Mouse (Mus musculus): ENCODE data around the gene Kctd2.
"Not testable (repeated sequence)": the region's sequence is repeated elsewhere in the genome, so short reads cannot be mapped to it uniquely, and the experiment has no call there.

Gene Kctd2

DNA sequence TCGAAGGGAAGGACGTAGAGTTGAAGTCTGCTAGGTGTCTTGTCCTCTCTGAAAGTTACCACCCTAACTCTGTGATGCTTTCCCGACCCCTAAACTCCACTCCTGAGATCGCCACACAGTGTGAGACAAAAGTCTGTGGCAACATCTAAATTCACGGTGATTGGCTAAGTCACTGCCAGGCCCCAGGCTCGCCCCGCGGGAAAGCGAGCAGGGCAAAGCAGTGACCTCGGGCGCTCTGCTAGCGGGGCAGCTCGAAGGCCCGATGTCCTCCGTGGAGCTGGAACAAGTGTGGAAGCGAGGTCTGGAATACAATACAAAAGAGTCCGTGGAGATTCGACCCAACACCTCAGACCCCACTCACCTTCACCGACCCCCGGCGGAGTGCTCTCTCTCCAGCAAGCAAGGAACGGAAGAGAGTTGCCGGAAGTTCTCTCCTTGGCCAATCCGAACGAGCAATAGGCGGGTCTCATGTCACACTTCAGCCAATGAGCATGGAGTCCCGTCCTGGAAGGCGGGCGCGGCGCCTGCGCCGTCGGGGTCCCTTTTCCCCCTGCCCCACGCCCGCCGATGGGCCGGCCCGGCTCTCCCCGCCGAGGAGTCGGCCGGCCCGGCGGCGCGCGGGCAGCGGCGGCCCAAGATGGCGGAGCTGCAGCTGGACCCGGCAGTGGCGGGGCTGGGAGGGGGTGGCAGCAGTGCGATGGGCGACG is at the start of gene Kctd2, which contains the start of gene Atp5h:
Kctd2 (plus strand) TSS at position 598 of the 707 bp plus-strand sequence.
Atp5h (minus strand) TSS at position 432 of the 707 bp plus-strand sequence.
- DNase-seq (ENCODE audit: low spot score) = peak; percentile 97

DNA sequence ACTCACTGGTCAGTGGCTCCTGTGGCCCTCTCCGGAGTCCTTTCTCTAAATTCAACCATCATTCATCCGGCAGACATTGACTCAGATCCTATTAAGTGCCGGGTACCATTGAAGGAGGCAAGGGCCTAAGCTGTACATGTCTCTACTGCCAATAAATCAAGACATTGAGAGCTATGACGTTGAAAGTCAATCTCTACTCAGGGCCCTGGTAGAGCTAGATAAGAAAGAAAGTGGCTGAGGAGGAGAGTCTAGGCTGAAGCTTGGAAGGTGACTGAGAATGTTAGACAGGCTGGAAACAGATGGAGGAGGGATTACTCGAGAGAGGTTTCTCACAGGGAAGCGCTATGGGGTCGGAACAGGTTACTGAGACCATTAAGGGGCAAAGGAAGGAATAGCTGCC is 49.6 kb upstream of the Kctd2 start:
- no peak for DNase-seq (ENCODE audit: low spot score)

DNA sequence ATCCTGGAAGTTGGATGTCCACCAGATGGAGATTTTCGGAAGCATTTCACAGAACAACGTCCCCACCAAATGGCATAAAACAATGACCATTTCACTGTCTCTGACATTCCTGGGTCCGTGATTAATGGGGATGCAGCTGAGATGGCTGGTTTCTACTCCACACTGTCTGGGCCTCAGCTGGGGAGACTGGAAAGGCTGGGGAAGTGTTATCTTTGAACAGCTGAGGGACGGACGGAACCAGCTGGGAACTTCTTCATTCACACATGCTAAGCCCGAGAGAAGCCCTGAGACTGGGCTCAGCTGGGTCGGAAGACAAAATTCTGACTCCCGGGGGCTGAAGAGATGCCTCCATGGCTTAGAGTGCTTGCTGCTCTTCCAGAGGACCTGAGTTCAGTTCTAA is 48.6 kb upstream of the Kctd2 start:
- DNase-seq (ENCODE audit: low spot score) = no peak

DNA sequence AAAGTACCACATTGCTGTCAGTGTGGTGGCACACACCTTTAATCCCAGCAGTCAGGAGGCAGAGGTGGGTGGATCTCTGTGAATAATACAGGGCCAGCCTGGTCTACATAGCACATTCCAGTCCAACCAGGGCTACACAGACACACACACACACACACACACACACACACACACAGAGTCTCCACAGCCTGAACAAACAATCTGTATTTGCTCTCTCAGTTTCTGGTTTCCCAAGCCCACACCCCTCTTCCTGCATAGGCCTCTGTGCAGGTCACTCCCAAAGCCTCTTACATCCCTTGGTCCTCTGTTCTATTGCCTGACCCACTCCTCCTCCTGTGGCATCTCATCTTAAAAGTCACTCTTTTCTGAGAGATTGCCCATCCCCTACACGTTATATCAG is 47.9 kb upstream of the Kctd2 start:
- no peak for DNase-seq (ENCODE audit: low spot score)

DNA sequence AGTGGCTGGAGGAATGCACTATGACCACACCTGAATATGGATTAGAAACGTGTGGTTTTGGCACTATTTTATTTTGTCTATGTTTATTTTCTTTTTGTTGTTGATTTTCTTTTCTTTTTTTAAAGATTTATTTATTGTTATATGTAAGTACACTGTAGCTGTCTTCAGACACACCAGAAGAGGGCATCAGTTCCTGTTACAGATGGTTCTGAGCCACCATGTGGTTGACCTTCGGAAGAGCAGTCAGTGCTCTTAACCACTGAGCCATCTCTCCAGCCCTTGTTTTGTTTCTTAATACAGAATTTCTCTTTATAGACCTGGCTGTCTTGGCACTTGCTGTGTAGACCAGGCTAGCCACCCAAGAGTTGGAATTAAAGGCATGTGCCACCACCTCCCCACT is 47.2 kb upstream of the Kctd2 start:
- DNase-seq (ENCODE audit: low spot score) = no peak

DNA sequence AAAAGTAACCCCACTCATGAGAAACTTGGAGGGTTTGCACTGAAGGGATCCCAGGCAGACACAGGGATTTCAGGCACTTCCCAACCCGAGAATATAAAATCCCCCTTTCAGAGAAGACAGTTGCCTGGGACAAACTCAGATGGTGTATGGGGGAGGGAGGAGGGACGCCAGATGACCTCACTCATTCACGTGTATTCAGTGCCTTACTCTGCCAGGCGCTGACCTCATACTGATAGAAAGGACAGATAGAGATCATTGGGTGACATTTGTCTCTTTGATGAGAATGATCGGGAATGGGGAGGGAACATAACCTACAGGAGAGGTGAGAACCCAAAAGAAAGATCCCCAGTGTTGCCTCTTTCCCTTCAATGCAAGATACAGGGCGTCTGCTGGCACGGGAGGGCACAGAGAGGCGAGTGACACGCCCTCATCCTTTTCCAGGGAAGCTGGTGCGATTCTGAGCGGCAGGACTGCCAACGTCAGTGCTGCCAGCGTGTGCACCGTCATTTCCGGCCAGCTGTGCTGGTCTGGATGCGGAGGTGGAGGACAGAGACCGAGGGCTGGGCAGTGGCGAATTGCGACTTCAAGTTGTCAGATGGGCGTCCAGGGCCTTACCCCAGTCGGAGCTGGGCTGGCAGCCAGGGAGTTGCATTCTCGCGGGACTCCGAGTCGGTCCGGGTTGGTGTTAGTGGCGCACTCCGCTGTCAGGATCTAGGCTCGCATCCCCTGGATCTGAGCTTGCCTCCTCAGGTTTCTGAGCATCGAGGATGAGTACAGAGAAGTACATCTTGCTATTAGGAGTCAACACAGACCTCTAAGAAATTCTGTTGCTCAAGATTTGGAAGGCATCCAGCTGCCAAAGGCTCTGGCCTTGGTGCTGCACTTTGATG is 45.9 kb upstream of the Kctd2 start:
- DNase-seq (ENCODE audit: low spot score) = peak; percentile 95

DNA sequence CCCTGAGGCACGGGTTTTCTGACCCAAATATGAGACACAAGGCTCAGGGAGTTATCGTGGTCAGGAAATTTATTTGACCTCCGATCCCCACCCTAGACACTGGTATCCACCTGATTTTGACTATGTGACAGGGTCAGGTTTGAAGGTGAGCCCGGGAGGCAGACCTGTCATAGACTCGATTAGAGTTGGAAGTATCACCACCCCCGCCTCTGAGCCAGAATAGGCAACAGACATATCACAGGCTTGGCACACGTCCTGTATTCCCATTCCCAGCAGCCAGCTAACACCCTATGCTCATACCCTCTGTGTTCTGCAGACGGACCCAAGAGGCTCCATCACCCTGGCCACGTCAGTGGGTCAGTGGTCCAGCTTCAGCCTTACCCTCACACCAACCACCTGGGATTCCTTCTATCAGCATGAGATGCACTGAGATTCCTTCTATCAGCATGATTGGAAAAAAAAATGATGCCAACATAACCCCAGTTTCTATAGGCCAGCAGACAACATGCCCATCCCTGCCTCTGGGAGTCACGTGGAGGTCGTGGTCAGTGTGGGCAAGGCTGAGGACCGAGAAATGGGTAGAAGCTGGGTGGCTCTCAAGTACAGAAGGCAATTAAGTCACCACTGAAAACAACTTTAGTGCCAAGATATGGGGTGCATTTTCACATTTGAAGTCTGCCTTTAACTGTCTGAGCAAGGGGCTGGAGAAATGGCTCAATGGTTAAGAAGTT is 45.1 kb upstream of the Kctd2 start:
- peak; percentile 65 for DNase-seq (ENCODE audit: low spot score)

DNA sequence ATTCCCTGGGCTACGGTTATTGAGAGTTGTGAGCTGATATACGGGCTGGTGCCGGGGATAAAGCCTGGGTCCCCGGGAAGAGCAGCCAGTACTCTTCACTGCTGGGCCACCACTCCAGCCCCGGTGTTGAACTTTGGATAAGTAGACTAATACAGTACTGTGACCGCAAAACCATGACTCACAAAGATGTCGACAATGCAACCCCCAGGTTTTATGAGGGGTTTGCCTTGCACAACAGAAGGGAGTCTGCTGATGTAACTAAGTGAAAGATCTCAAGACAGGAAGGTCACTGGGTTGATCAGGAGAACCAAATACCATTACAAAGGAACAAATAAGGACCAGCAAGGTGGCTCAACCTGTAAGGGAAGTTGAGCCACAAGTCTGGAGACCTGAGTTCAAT is 43.2 kb upstream of the Kctd2 start:
- DNase-seq (ENCODE audit: low spot score) = no peak

DNA sequence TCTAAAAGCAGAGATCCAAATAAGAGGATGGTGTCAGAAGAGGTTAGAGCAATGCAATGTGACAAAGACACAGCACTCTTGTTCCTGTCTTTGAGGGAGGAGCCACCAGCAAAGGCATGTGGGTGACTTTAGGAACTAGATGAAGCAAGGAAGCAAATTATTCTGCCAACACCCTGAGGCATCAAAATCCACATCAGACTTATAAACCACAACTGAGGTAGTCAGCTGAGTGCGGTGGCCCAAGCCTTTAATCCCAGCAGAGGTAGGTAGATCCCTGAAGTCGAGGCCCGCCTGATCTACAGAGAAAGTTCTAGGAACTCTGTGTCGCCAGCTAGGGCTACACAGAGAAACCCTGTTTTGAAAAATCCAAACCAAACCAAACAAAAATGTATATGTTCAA is 42.7 kb upstream of the Kctd2 start:
- no peak for DNase-seq (ENCODE audit: low spot score)

DNA sequence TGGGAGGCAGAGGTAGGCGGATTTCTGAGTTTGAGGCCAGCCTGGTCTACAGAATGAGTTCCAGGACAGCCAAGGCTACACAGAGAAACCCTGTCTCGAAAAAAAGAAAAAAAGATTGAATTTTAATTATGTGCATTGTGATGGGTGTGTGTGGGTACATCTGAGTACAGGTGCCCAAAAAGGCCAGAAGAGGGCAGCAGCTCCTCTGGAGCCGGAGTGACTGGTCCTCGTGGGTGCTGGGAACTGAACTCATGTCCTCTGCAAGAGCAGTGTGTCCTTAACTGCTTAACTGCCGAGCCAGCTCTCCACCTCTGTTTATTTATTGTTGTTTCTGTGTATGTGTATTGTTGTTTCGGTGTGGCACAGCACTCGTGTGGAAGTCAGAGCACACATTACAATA is 42.1 kb upstream of the Kctd2 start:
- no peak for DNase-seq (ENCODE audit: low spot score)

DNA sequence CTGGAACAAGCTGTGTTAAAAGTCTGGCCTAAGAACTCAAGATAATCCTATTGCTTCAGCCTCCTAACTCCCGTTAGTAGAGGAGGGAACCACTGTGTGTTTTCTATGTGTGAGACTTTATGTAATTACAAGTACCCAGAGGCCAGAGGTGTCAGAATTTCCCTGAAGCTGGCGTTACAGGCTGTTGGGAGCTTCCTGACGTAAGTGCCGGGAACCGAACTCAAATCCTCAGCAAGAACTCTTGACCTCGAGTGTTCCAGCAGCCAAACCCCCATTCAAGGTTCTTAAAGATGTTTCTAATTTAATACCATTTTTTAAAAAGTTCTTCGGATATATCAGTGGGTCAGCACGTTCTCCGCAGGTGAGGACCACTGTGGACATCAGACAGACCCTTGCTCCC is 38.7 kb upstream of the Kctd2 start:
- peak; percentile 68 for DNase-seq (ENCODE audit: low spot score)

DNA sequence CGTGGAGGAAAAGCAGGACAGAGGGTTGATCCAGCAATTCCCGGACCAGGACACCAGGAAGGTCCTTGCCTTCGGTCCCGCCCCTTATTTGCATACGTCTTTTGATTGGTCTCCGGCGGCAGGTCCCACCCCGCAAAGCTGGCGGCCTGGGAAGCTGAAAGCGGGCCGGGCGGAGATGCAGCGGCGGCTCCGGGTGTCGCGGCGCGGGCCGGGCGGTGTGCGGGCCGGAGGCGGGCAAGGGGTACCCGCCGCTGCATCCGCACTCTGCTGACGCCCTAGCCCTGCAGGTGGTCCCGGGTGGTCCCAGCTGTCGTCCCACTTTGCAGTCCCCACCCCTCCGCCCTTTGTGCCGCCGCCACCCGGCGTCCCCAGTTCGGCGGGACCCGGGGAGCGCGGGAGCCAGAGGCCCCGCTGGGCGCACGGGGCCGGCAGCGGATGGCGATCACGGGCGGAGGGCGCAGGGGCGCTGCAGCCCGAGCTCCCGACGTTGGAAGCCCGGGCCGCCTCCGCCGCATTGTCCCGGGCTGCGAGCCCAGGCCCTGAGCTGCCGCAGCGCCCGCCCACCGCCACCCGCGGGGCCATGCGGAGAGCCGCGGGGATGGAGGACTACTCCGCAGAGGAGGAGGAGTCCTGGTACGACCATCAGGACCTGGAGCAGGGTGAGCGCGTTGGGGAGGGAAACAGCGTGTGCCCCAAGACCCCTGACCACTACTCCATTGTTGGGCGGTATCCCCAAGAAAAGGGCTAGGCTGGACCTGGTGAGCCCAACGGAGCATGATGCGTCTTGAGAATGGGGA is 38.0 kb upstream of the Kctd2 start, which contains the start of gene Cdr2l:
Cdr2l (plus strand) TSS at position 174 of the 797 bp plus-strand sequence.
- DNase-seq (ENCODE audit: low spot score) = peak; percentile 95

DNA sequence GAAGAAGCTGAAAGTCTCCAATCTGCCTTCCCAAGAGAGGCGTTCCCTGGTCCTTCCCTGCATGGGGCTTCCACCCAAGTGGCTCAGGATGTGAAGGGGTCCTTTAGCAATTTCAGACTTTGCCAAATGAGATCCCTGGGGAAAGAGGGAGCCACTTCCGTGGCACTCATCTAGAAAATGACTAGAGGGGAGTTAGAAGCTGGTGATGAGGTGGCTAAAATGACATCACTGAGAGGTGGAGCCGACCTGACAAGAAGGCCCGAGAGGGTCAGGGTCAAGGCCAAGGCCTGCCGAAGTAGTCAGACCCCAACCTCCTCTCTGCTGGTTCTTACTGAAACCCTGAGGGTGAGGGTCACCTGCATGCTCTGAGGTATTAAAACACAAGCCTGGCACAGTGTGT is 37.0 kb upstream of the Kctd2 start:
- peak; percentile 49 for DNase-seq (ENCODE audit: low spot score)

DNA sequence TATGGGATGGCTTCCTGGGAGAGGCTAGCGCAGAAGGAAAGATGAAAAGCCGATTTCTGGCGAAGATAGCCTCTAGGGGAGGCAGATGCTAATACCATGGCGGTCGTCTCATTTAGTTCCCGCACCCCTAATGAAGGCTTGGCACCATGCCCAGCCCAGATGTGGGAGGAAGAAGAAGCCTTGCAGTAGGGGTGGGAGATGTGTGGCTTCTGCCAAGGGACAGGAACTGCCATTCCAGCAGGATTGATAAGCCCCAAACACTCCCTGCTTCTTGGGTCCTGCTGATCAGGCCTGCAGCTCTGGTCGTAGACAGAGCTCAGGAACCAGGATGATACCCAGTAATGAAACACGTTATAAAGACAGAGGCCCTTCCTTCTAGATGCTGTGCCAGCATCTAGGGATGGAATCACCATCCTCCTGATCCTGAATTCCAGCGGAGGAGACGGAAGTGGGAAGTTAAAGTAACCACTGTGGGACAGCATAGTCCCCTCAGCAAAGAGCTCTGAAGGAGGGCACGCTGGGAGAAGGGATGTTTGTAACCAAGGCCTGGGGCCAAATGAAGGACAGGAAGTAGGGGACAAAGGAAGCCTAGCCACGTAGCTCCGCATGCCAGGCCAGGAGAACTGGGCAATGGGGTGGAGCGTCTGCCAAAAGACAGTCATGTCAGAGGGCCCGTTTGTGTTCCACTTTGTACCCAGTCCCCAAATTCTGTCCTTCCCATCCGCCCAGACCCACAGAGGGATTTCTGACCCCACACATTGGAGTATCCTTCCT is 36.0 kb upstream of the Kctd2 start:
- DNase-seq (ENCODE audit: low spot score) = peak; percentile 69

DNA sequence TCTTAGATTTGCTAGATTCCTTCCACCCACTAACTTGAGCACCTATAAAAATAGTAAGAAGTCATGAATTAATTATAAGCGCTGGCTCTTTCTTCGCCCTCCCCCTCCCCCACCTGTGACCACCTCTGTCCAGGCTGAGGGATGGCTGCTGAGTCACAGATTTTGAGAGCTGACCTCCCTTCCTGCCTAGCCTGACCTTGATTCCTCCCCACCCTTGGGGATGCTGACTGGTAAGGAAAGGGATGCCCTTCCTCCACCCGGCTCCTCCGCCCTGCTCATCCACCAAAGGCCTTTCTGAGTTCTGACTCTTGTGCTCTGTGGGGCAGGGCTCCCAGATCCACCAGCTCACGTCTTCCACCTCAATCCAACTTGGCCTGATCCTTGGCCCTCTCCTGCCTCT is 35.3 kb upstream of the Kctd2 start:
- peak; percentile 24 for DNase-seq (ENCODE audit: low spot score)

DNA sequence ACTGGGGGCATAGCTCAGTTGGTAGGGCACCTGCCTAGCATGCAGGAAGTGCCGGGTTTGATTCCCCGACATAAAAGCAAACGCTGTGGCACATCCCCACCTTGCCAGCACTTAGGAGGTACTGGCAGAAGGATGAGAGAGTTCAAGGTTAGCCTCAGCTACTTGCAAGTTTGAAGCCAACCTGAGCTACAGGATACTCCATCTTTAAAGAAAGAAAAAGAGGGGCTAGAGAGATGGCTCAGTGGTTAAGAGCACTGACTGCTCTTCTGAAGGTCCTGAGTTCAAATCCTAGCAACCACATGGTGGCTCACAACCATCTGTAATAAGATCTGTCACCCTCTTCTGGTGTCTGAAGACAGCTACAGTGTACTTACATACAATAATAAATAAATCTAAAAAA is 33.1 kb upstream of the Kctd2 start:
- DNase-seq (ENCODE audit: low spot score) = not testable (repeated sequence)

DNA sequence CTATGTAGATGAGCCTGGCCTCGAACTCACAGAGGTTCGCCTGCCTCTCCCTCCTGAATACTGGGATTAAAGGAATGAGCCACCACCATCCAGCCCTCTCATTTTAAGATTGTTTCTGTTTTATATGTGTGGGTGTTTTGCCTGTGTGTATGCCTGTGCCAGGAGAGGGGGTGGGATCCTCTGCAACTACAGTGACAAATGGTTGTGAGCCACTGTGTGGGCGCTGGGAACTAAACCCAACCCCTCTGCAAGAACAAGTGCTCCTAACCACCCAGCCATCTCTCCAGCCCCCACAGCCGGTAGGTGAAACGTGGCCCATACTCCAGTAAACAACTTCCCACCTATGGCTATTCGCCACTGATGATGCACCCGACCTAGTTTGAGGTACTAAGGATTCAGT is 28.6 kb upstream of the Kctd2 start:
- DNase-seq (ENCODE audit: low spot score) = no peak

DNA sequence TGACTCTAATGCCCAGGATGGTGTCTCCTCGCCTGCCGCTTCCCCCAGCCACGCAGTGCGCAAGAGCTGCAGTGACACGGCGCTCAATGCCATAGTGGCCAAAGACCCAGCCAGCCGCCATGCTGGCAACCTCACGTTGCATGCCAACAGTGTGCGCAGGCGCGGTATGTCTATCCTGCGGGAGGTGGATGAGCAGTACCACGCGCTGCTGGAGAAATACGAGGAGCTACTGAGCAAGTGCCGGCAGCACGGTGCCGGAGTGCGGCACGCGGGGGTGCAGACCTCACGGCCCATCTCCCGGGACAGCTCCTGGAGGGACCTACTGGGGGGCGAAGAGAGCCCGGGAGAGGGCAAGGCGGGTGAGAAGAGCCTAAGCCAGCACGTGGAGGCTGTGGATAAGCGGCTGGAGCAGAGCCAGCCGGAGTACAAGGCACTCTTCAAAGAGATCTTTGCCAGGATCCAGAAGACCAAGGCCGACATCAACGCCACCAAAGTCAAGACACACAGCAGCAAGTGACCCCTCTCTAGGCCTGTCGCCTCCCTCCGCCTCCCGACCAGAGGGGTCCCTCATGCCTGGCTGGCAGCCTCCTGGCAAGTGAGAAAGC is 26.1 kb upstream of the Kctd2 start:
- DNase-seq (ENCODE audit: low spot score) = no peak

DNA sequence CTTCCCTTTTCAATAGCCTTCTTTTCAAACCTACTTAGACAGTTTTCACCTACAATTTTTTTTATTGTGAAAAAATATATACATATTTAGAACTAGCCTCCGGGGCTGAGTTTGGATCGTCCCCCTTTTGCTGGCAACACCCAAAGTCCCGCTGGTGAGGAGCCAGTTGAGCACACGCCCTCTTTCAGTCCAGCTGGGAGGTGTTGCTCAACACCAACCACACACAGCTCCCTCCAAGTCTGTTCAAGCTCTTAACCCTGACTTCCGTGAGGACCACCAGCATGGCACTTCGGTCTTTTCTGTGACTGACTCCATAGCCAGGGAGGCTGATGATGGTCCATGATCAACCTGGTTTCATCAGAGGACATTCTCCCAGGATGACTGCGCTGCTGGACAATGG is 21.8 kb upstream of the Kctd2 start:
- DNase-seq (ENCODE audit: low spot score) = no peak

DNA sequence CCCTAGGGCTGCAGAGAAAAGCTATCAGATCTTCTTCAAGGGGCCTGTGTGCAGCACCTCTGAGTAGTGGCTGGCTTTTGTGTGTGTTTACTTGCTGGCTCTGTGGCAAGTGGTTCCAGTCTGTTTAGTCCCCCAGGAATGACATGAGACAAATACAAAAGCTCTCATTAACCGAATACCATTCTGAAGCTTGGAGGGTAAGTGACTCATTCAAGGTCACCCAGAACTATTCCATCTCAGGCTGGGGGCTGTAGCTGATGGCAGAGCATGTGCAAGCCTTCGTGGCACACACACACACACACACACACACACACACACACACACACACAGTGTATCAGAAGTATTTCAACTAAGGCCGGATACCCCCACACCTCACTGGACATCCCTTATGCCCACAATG is 19.8 kb upstream of the Kctd2 start:
- no peak for DNase-seq (ENCODE audit: low spot score)

All from MN1 (cell line).